Mouse (Mus musculus) heart, embryonic 13.5 days (tissue): Measurements from ENCODE around the gene Aatk. TPM values are rescaled to one million over a fixed set of nuclear protein-coding genes. Genes with fewer than 3 reads are reported as not detected.
A peak's percentile ranks its signal among the peaks of the same experiment; 100 is the strongest.

Experiments used
- ATAC-seq: fragments of 200-750 bp; cut with Nextera tagmentation; 2 replicates; pipeline ENCODE4 v1.8.0; 2017; ENCODE audit warnings: moderate TSS enrichment; ENCODE audit not compliant: insufficient number of reproducible peaks, low FRiP score, low TSS enrichment; ENCODE audit errors: extremely low read depth
- H3K27ac ChIP-seq: fragments of 300-500 bp; sonication (generic); replicated peaks from 2 replicates; pipeline ENCODE4 v1.5.1; 2015; ENCODE audit warnings: moderate library complexity, mild to moderate bottlenecking, inconsistent platforms
- H3K27me3 ChIP-seq: fragments of 300-500 bp; sonication (generic); replicated peaks from 2 replicates; pipeline ENCODE4 v1.6.1; 2015; ENCODE audit warnings: mild to moderate bottlenecking, inconsistent platforms
- H3K36me3 ChIP-seq: fragments of 300-500 bp; sonication (generic); 2 replicates; pipeline ENCODE4 v1.6.1; 2015; ENCODE audit warnings: mild to moderate bottlenecking, inconsistent platforms
- H3K4me1 ChIP-seq: fragments of 300-500 bp; sonication (generic); 2 replicates; pipeline ENCODE4 v1.6.1; 2015; ENCODE audit warnings: inconsistent platforms
- H3K4me2 ChIP-seq: fragments of 300-500 bp; sonication (generic); 2 replicates; pipeline ENCODE4 v1.6.1; 2015; ENCODE audit warnings: inconsistent platforms, mild to moderate bottlenecking, moderate library complexity
- H3K4me3 ChIP-seq: fragments of 300-500 bp; sonication (generic); 2 replicates; pipeline ENCODE4 v1.5.1; 2015; ENCODE audit warnings: moderate library complexity, mild to moderate bottlenecking, inconsistent platforms
- H3K9ac ChIP-seq: fragments of 300-500 bp; sonication (generic); 2 replicates; pipeline ENCODE4 v1.6.1; 2015; ENCODE audit warnings: inconsistent platforms, mild to moderate bottlenecking, moderate library complexity
- H3K9me3 ChIP-seq: fragments of 300-500 bp; sonication (generic); 2 replicates; pipeline ENCODE4 v1.6.1; 2016; ENCODE audit warnings: inconsistent platforms
- WGBS: fragments of 180-500 bp; shearing (Covaris S2); methylation state at CpG from one replicate; pipeline ENCODE4 v1.1.7; 2015; ENCODE audit warnings: mixed read lengths; 5-methylcytosine and 5-hydroxymethylcytosine counted together
- polyA plus RNA-seq: library from polyadenylated mRNA; unstranded; fragments of >200 nt; fragmentation: Nextera tagmentation; extraction: Ambion mirVana; gene quantifications from 2 replicates; pipeline ENCODE4 v1.2.1, GENCODE M21; 2015

Gene Aatk
- polyA plus RNA-seq, 1 experiment from 2014 or later: 0.33 TPM

DNA sequence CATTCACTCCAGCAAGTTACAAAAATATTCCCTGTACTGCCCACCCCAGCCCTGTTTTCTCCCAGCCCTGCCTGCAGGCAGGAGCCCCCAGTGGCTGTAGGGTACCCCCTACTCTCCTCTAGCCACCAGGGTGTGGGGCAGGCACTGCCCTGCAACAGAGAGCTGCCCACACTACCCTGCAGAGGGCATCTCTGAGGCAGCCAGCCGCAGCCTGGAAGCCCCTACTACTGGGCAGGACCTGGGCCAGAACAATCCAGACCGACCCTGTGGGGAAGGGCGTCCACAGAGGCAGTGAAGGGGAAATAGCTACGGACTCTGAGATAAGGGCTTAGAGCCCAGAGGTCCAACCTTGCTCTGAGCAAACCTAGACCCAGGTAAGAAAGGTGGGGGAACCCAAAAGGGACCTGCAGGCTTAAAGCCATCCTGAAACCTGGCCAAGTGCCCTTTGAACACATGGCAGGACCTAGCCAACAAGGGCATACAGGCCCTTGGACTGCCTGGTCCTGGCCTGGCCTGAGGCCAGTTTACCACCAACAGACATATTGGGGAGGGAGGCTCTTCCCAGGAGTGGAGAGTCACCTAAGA, 39.4 kb downstream of the Aatk start:
- Histone ChIP-seq H3K27me3 (peaks cover 40% of the 10 kb centered on the region), H3K27ac (no peak overlapping the region), H3K9ac (no peak overlapping the region), H3K4me3 (no peak overlapping the region), H3K4me2 (no peak overlapping the region), H3K4me1 (peaks cover 12% of the 10 kb centered on the region), H3K9me3 (no peaks in the 10 kb centered on the region), H3K36me3 (peaks cover 10% of the 10 kb centered on the region; the same call in 1 of the 2 replicates)
- WGBS: 45% methylated on average over 4 of the region's 4 CpGs
- ATAC-seq: no peak

DNA sequence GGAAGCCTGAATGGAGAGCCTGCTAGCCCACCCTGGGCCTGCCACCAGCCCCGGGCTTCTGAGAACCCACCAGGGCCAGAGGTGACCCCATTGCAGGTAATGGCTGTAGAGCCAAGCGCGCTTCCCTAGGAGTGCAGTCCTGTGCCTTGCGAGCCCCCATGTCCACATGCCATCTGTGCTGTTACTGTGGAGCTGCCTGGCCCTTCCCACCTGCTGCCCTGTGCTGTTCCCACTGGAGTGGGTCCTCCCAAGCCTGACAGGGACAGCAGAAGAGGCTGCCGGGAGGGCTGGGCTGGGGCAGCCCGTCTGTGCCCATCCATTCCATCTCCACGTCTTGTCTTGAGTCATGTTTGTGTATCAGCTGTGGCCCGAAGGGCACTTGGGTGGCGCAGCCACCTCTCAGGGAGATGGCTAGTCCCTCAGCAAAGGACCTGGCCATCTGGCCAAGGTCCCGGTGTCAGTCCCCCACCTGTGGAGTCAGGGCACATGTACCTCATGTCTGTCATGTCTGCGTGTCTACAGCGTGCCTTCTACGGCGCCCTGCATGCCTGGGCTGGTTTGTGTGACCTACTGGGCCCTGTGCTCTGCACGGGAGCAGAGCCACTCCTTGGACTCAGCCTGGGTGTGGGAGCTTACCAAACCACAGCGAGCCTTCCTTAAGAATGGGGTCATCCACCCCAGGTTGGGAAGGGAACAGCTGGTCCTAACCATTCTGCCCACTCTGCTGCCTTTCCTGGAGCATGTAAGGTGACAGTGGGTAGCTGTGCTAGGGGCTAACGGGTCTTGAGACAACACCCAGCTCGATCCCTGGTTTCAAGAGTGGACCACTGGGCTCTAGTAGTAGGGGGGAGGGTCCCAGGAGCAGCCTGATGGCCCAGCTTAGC, 41.3 kb downstream of the Aatk start:
- Histone ChIP-seq H3K27ac (no peak overlapping the region), H3K4me2 (no peak overlapping the region), H3K9ac (no peak overlapping the region), H3K9me3 (no peaks in the 10 kb centered on the region), H3K4me3 (no peak overlapping the region), H3K27me3 (peaks cover 21% of the 10 kb centered on the region), H3K36me3 (peaks cover 20% of the 10 kb centered on the region), H3K4me1 (no peaks in the 10 kb centered on the region)
- 83% methylated on average over 18 of the region's 18 CpGs for WGBS
- ATAC-seq: no peak

DNA sequence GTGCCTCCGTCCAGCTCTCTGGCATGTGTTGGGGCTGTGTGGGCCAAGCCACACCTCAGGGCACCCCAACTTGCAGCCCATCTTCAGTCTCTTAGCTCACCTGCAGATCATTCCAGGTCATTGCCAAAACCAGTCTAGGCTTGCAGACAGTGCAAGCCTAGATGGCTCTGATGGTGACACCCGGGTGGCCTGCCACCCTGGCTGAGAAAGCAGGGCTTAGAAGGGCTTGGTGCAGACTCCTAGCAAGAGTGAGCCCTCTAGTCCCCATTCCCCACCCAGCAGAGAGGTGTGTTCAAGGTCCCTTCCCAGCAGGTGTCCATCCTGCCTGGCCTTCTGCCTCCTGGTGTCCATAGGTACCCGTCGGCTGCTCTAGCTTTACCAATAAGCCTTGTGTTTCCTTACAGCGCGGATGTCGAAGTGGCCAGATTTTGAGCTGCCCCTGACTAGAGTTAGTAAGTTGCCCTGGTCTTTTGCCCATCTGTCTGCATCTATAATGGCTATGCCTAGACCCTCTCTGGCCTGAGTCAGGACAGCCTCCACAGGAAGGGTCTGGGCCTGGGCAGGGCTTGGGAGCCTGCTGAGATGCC, 44.2 kb downstream of the Aatk start:
- Histone ChIP-seq H3K9me3 (no peaks in the 10 kb centered on the region), H3K27me3 (no peaks in the 10 kb centered on the region), H3K4me3 (no peak overlapping the region), H3K27ac (no peak overlapping the region), H3K9ac (no peak overlapping the region), H3K4me1 (peaks cover 9% of the 10 kb centered on the region), H3K4me2 (no peak overlapping the region), H3K36me3 (peaks cover 25% of the 10 kb centered on the region)
- WGBS: 87% methylated on average over 7 of the region's 7 CpGs
- no peak for ATAC-seq

DNA sequence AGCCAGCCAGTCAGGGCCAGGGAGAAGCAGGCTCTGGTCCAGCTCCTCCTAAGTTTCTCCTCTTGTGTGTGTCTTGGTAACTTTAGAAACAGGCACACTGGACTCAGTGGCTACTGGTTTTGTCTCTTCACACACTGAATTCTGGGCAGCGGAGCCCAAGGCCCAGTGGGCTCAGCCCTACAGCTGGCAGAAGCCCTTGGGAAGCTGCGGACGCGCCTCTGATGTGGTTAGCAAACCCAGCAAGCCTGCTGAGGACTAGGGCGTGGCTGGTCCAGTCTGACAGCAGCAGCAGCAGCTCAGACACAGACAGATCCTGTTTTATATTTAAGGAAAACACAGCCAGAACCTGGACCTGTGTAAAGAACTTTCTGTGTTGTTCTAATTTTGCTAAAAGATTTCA, 44.9 kb downstream of the Aatk start:
- peaks cover 9% of the 10 kb centered on the region for H3K4me1 ChIP-seq
- H3K27me3 ChIP-seq: no peaks in the 10 kb centered on the region
- H3K4me2 ChIP-seq: no peak overlapping the region
- peaks cover 32% of the 10 kb centered on the region for H3K36me3 ChIP-seq
- ATAC-seq: no peak
- no peak overlapping the region for H3K4me3 ChIP-seq
- 78% methylated on average over 5 of the region's 5 CpGs for WGBS
- H3K27ac ChIP-seq: no peak overlapping the region
- H3K9me3 ChIP-seq: no peaks in the 10 kb centered on the region
- H3K9ac ChIP-seq: no peak overlapping the region

DNA sequence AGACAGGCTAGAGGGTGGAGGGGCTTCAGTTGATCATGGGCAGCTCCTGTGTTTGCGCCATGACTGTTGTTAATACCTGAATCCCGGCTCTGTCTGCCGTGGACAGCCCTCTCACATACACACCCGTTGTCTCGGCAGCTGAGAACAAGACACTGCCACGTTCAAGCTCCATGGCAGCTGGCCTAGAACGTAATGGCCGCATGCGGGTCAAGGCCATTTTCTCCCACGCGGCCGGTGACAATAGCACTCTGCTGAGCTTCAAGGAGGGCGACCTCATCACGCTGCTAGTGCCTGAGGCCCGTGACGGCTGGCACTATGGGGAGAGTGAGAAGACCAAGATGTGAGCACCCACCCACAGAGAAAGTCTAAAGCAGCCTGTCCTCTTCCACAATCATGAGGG, 49.6 kb downstream of the Aatk start:
- peaks cover 53% of the 10 kb centered on the region for H3K36me3 ChIP-seq
- no peak overlapping the region for H3K4me2 ChIP-seq
- no peak overlapping the region for H3K4me3 ChIP-seq
- no peak overlapping the region for H3K9ac ChIP-seq
- no peak for ATAC-seq
- H3K4me1 ChIP-seq: peaks cover 9% of the 10 kb centered on the region
- no peak overlapping the region for H3K27ac ChIP-seq
- H3K27me3 ChIP-seq: no peaks in the 10 kb centered on the region
- H3K9me3 ChIP-seq: no peaks in the 10 kb centered on the region
- WGBS: 87% methylated on average over 16 of the region's 16 CpGs

DNA sequence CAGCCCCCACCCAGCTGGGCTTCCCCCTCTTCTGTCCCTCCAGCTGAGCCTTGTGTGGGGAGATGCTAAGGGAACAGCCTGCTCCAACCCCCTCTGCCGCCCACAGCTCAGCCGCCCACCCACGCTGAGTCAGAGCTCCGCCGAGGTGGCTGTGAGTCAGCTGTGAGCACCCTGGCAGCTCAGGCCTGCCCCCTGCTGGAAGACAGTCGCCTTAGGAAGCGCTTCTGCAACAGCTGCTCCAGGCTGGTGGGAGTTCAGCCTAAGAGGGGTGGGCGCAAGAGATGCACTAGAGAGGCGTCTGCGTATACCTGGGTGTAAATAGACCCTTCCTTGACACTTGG, 55.7 kb downstream of the Aatk start:
- Histone ChIP-seq H3K4me3 (no peak overlapping the region), H3K4me1 (peaks cover 37% of the 10 kb centered on the region), H3K9me3 (no peaks in the 10 kb centered on the region), H3K9ac (peak overlapping the region; percentile 56; the same call in 1 of the 2 replicates), H3K27ac (0 out of 2 replicates have a peak overlapping the region, but pooled peaks have one; percentile 25), H3K4me2 (peak overlapping the region; percentile 47), H3K27me3 (no peaks in the 10 kb centered on the region), H3K36me3 (peaks cover 27% of the 10 kb centered on the region)
- ATAC-seq: no peak
- WGBS: 9% methylated on average over 10 of the region's 10 CpGs

DNA sequence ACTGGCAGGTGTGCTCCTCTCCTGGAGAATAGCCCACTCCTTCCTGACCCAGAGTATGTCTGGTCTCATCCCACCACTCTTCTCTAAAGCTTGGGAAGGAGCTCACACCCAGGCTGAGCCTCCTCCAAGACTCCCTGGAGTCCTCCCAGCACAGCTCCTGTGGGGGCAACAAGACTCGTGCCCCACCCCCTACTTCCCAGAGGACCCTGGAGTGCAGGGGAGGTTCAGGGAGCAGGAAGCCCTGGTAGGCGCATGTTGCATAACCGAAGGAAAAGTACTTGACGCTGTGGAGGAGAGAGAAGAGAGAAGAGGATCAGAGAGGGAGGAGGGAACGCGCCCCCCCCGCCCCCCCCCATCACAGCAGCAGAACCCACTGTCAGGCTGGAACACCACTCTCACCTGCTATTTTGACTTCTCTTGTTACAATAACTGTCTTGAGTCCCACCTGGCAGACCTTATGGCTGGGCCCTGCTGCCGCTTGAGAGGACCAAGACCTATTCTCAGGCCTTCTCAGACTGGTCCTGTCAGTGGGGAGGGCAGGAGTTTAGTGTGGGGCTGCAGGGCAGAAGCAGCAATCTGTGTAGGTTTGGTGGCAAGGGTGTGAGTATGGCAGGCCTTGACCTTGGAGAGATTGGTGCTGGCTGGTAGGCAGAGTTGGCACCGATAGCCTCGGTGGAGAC, 56.2 kb downstream of the Aatk start:
- peaks cover 26% of the 10 kb centered on the region for H3K36me3 ChIP-seq
- H3K27me3 ChIP-seq: no peaks in the 10 kb centered on the region
- H3K4me3 ChIP-seq: no peak overlapping the region
- ATAC-seq: no peak
- H3K9ac ChIP-seq: peak overlapping the region; percentile 56
- 48% methylated on average over 10 of the region's 10 CpGs for WGBS
- H3K27ac ChIP-seq: 0 out of 2 replicates have a peak overlapping the region, but pooled peaks have one; percentile 25
- no peaks in the 10 kb centered on the region for H3K9me3 ChIP-seq
- peaks cover 37% of the 10 kb centered on the region for H3K4me1 ChIP-seq
- H3K4me2 ChIP-seq: peak overlapping the region; percentile 47

DNA sequence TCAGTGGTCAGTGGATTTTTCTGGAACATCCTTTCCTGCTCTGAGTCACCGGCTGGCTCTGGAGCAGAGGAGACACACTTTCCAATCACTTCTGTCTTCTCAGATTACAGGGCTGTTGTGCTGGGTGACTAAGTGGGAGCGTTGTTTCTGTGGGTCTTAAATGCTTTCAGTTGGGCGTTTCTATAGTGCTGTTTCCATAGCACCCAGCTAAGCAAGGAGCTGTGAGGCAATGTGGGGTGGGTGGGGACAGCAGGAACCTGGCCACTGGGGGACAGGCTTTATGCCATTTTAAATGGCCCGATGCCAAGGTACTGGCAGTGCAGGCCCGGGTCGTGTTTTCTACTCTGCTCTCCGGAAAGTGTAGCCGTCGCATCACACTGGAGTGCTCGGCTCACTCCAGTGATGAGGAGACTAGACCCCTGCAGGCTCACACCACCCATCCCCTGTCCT, 57.8 kb downstream of the Aatk start:
- WGBS: 21% methylated on average over 10 of the region's 10 CpGs
- Histone ChIP-seq H3K9ac (peak overlapping the region; percentile 44; the same call in 1 of the 2 replicates), H3K4me3 (no peak overlapping the region), H3K4me1 (peaks cover 37% of the 10 kb centered on the region), H3K9me3 (no peaks in the 10 kb centered on the region), H3K27me3 (no peaks in the 10 kb centered on the region), H3K27ac (peak overlapping the region; percentile 63), H3K36me3 (peaks cover 20% of the 10 kb centered on the region), H3K4me2 (peak overlapping the region; percentile 37)
- no peak for ATAC-seq

DNA sequence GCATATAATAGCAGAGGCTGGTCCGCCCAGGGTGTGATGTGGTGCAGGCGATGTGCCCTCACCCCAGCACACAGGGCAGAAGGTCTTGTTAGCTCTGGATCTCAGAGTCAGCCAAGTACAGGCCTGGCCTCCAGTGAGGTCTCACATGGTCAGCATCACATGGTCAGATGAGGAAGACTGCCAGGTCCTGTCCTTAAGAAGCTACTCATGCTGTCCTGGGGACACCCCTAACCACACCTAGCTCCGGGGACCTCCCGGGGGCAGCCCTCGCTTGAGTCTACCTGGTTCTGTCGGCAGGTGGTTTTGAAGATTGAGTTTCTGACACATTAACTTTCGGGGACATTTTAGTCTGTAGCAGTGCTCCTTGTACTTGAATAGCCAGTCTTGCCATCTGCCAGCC, 58.6 kb downstream of the Aatk start:
- Histone ChIP-seq H3K4me1 (peaks cover 39% of the 10 kb centered on the region), H3K36me3 (peaks cover 22% of the 10 kb centered on the region), H3K27ac (peak overlapping the region; percentile 63), H3K4me2 (no peak overlapping the region), H3K9me3 (no peaks in the 10 kb centered on the region), H3K9ac (peak overlapping the region; percentile 4; the same call in 1 of the 2 replicates), H3K4me3 (no peak overlapping the region), H3K27me3 (no peaks in the 10 kb centered on the region)
- WGBS: 87% methylated on average over 7 of the region's 7 CpGs
- ATAC-seq: no peak

DNA sequence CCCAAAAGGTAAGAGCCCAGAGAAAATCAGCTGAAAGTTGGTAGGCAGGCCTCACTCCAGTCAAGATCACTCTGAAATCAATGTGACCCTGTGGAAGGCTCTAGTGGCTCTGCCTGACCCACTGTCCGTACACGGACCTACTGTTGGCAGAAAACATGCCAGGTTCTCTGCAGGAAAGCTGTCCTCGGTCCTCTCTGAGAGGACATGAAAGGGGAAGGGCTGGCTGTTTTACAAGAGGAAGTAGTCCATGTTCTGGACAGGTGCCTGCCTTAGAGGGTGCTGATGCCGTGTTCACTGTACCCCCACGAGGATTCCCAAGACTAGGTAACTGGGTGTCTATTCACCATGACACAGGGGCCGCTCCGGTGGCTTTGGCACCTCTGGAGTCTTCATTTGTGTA, 59.1 kb downstream of the Aatk start:
- ATAC-seq: no peak
- H3K4me3 ChIP-seq: no peak overlapping the region
- peaks cover 21% of the 10 kb centered on the region for H3K36me3 ChIP-seq
- H3K9me3 ChIP-seq: no peaks in the 10 kb centered on the region
- H3K9ac ChIP-seq: no peak overlapping the region
- H3K27me3 ChIP-seq: no peaks in the 10 kb centered on the region
- peaks cover 43% of the 10 kb centered on the region for H3K4me1 ChIP-seq
- H3K27ac ChIP-seq: 0 out of 2 replicates have a peak overlapping the region, but pooled peaks have one; percentile 63
- 84% methylated on average over 7 of the region's 7 CpGs for WGBS
- H3K4me2 ChIP-seq: no peak overlapping the region
